8 mouse cellular contexts compared by ENCODE assay signal in the genomic region with DNA sequence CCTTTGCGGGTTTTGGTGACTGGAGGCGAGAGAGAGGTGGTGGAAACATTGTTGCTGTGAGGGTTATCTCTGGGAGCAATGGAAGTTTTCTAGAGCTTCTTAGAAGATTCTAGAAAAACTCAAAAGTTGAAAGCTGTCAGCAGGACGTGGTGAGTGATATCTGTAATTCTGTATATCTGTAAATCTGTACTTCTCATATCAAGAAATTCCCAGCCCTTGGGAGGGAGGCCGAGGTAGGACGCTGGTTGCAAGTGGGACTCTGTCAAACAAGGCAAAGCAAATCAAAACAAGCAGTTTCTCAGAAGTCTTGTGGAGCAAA. TPM values are rescaled to one million over a fixed set of nuclear protein-coding genes. Genes with fewer than 3 reads are reported as not detected.
DNase-seq lines count a peak whose midpoint lies in the region; ATAC-seq lines count a peak whose summit lies in the region.

No protein-coding gene starts in this region.

- H3K4me3 ChIP-seq in megakaryocyte, embryonic 14.5 days (replicated peaks): peak overlapping the region; percentile 96
- peak overlapping the region; percentile 88 for H3K4me3 ChIP-seq in embryonic facial prominence, embryonic 15.5 days (replicated peaks)
- H3K4me3 ChIP-seq in limb, embryonic 15.5 days: peak overlapping the region; percentile 89
- peak overlapping the region; percentile 74 for H3K4me3 ChIP-seq in stomach, embryonic 14.5 days (ENCODE audit: low read depth, low read length)

- H3K27ac ChIP-seq in embryonic facial prominence, embryonic 15.5 days (replicated peaks): peak overlapping the region; percentile 94
- H3K27ac ChIP-seq in limb, embryonic 15.5 days: peak overlapping the region; percentile 95
- peak overlapping the region; percentile 93; the same call in 1 of the 2 replicates for H3K27ac ChIP-seq in stomach, embryonic 14.5 days (ENCODE audit: low read length)

- H3K36me3 ChIP-seq in megakaryocyte, embryonic 14.5 days (replicated peaks; ENCODE audit: low read length): peaks cover 24% of the 10 kb centered on the region
- peaks cover 19% of the 10 kb centered on the region for H3K36me3 ChIP-seq in embryonic facial prominence, embryonic 15.5 days
- peaks cover 22% of the 10 kb centered on the region for H3K36me3 ChIP-seq in limb, embryonic 15.5 days
- H3K36me3 ChIP-seq in stomach, embryonic 14.5 days (ENCODE audit: control insufficient read depth, insufficient read depth, low read length): peaks cover 15% of the 10 kb centered on the region

- no peaks in the 10 kb centered on the region for H3K9me3 ChIP-seq in megakaryocyte, embryonic 14.5 days
- no peaks in the 10 kb centered on the region for H3K9me3 ChIP-seq in embryonic facial prominence, embryonic 15.5 days (replicated peaks)
- H3K9me3 ChIP-seq in limb, embryonic 15.5 days: no peaks in the 10 kb centered on the region
- no peaks in the 10 kb centered on the region for H3K9me3 ChIP-seq in stomach, embryonic 14.5 days (ENCODE audit: control insufficient read depth, low read depth, low read length)

- H3K27me3 ChIP-seq in megakaryocyte, embryonic 14.5 days (replicated peaks): no peaks in the 10 kb centered on the region
- no peaks in the 10 kb centered on the region for H3K27me3 ChIP-seq in embryonic facial prominence, embryonic 15.5 days
- no peaks in the 10 kb centered on the region for H3K27me3 ChIP-seq in limb, embryonic 15.5 days
- no peaks in the 10 kb centered on the region for H3K27me3 ChIP-seq in stomach, embryonic 14.5 days (ENCODE audit: control insufficient read depth, insufficient read depth, low read length)

- peak overlapping the region; percentile 93 for H3K9ac ChIP-seq in embryonic facial prominence, embryonic 15.5 days
- H3K9ac ChIP-seq in limb, embryonic 15.5 days: peak overlapping the region; percentile 95
- H3K9ac ChIP-seq in stomach, embryonic 14.5 days (replicated peaks; ENCODE audit: low read depth, low read length): peak overlapping the region; percentile 96

- ATAC-seq in megakaryocyte, adult 5-6 weeks (ENCODE audit: poor library complexity, severe bottlenecking): no peak
- no peak for ATAC-seq in embryonic facial prominence, embryonic 15.5 days (ENCODE audit: insufficient number of reproducible peaks, low FRiP score, low TSS enrichment, low read depth)
- ATAC-seq in limb, embryonic 15.5 days (ENCODE audit: insufficient number of reproducible peaks, low FRiP score, low TSS enrichment, low read depth): no peak
- ATAC-seq in stomach, embryonic 14.5 days (ENCODE audit: insufficient number of reproducible peaks, insufficient read depth, low FRiP score, low read depth): no peak
- no peak for ATAC-seq in erythroid progenitor cell, adult 5-6 weeks (replicated peaks; ENCODE audit: low FRiP score, poor library complexity, severe bottlenecking)

- H3K4me2 ChIP-seq in embryonic facial prominence, embryonic 15.5 days (replicated peaks): peak overlapping the region; percentile 65
- peak overlapping the region; percentile 69 for H3K4me2 ChIP-seq in limb, embryonic 15.5 days
- peak overlapping the region; percentile 59 for H3K4me2 ChIP-seq in stomach, embryonic 14.5 days (replicated peaks; ENCODE audit: low read depth, low read length)

- DNase-seq in gastrocnemius, postnatal 4 days (ENCODE audit: low spot score in 2 of 2): no peak
- no peak for DNase-seq in right cerebral cortex, postnatal 10 days (ENCODE audit: low spot score in 2 of 2)

- WGBS in embryonic facial prominence, embryonic 15.5 days: 2% methylated on average over 5 of the region's 5 CpGs
- WGBS in limb, embryonic 15.5 days: 1% methylated on average over 5 of the region's 5 CpGs
- WGBS in stomach, embryonic 14.5 days: 1% methylated on average over 5 of the region's 5 CpGs

- peaks cover 45% of the 10 kb centered on the region for H3K4me1 ChIP-seq in megakaryocyte, embryonic 14.5 days
- peaks cover 6% of the 10 kb centered on the region; the same call in 1 of the 2 replicates for H3K4me1 ChIP-seq in embryonic facial prominence, embryonic 15.5 days
- H3K4me1 ChIP-seq in limb, embryonic 15.5 days: peaks cover 10% of the 10 kb centered on the region; the same call in 1 of the 2 replicates
- 0 out of 2 replicates have a peak, but pooled peaks cover 3% of the 10 kb centered on the region for H3K4me1 ChIP-seq in stomach, embryonic 14.5 days (ENCODE audit: control insufficient read depth, insufficient read depth, low read length)

RNA-seq across cellular contexts. Expression of a gene that starts 1.4 kb away (rescaled TPM):
- polyA plus RNA-seq in megakaryocyte, embryonic 14.5 days (2012; ENCODE audit: insufficient read depth, low replicate concordance): 3.7 and 183 TPM in 2 replicates
- total RNA-seq in megakaryocyte, adult 5-6 weeks (2015): 88.7 and 117 TPM in 2 replicates
- 250 and 285 TPM in 2 replicates for total RNA-seq in megakaryocyte, adult 5-6 weeks (2017)
- polyA plus RNA-seq in embryonic facial prominence, embryonic 15.5 days (2015; fragmentation: Nextera tagmentation; extraction: Ambion mirVana): 173 and 175 TPM in 2 replicates
- polyA plus RNA-seq in limb, embryonic 15.5 days (2015; fragmentation: Nextera tagmentation; extraction: Ambion mirVana): 167 and 177 TPM in 2 replicates
- polyA plus RNA-seq in stomach, embryonic 14.5 days (2014; fragmentation: Nextera tagmentation; extraction: Ambion mirVana): 54.2 and 61.7 TPM in 2 replicates
- 100 to 1,000 TPM; 125 to 126 TPM for total RNA-seq in gastrocnemius, postnatal 4 days (2021)
- total RNA-seq in erythroid progenitor cell, adult 5-6 weeks (2015; ENCODE audit: low replicate concordance): 153 and 197 TPM in 2 replicates
- 541 and 717 TPM in 2 replicates for total RNA-seq in erythroid progenitor cell, adult 5-6 weeks (2017; ENCODE audit: low replicate concordance)

RNA-seq across cellular contexts. Expression of a gene that starts 25.9 kb away (rescaled TPM):
- not detected in 2 replicates for polyA plus RNA-seq in megakaryocyte, embryonic 14.5 days (2012; ENCODE audit: insufficient read depth, low replicate concordance)
- total RNA-seq in megakaryocyte, adult 5-6 weeks (2015): not detected in 2 replicates
- not detected in 2 replicates for total RNA-seq in megakaryocyte, adult 5-6 weeks (2017)
- polyA plus RNA-seq in embryonic facial prominence, embryonic 15.5 days (2015; fragmentation: Nextera tagmentation; extraction: Ambion mirVana): 1.6 and 2.0 TPM in 2 replicates
- 5.6 and 8.9 TPM in 2 replicates for polyA plus RNA-seq in limb, embryonic 15.5 days (2015; fragmentation: Nextera tagmentation; extraction: Ambion mirVana)
- polyA plus RNA-seq in stomach, embryonic 14.5 days (2014; fragmentation: Nextera tagmentation; extraction: Ambion mirVana): 2.9 and 3.3 TPM in 2 replicates
- 10 to 100 TPM; 27.0 to 27.2 TPM for total RNA-seq in gastrocnemius, postnatal 4 days (2021)
- not detected in 2 replicates for total RNA-seq in erythroid progenitor cell, adult 5-6 weeks (2015; ENCODE audit: low replicate concordance)
- total RNA-seq in erythroid progenitor cell, adult 5-6 weeks (2017; ENCODE audit: low replicate concordance): not detected in 2 replicates

RNA-seq across cellular contexts. Expression of a gene that starts 36.7 kb away (rescaled TPM):
- polyA plus RNA-seq in megakaryocyte, embryonic 14.5 days (2012; ENCODE audit: insufficient read depth, low replicate concordance): 39.8 and 61.7 TPM in 2 replicates
- total RNA-seq in megakaryocyte, adult 5-6 weeks (2015): 28.3 and 31.4 TPM in 2 replicates
- total RNA-seq in megakaryocyte, adult 5-6 weeks (2017): 38.9 and 39.2 TPM in 2 replicates
- polyA plus RNA-seq in embryonic facial prominence, embryonic 15.5 days (2015; fragmentation: Nextera tagmentation; extraction: Ambion mirVana): 30.1 and 34.6 TPM in 2 replicates
- polyA plus RNA-seq in limb, embryonic 15.5 days (2015; fragmentation: Nextera tagmentation; extraction: Ambion mirVana): 30.2 and 35.9 TPM in 2 replicates
- 32.7 and 40.2 TPM in 2 replicates for polyA plus RNA-seq in stomach, embryonic 14.5 days (2014; fragmentation: Nextera tagmentation; extraction: Ambion mirVana)
- total RNA-seq in gastrocnemius, postnatal 4 days (2021): 10 to 100 TPM; 91.3 to 95.8 TPM
- total RNA-seq in erythroid progenitor cell, adult 5-6 weeks (2015; ENCODE audit: low replicate concordance): 7.6 and 8.0 TPM in 2 replicates
- 9.6 and 14.6 TPM in 2 replicates for total RNA-seq in erythroid progenitor cell, adult 5-6 weeks (2017; ENCODE audit: low replicate concordance)

RNA-seq across cellular contexts. Expression of a gene that starts 38.6 kb away (rescaled TPM):
- polyA plus RNA-seq in megakaryocyte, embryonic 14.5 days (2012; ENCODE audit: insufficient read depth, low replicate concordance): 0.30 TPM in 1 of 2 replicates, not detected in the other
- 88.2 and 97.9 TPM in 2 replicates for total RNA-seq in megakaryocyte, adult 5-6 weeks (2015)
- 114 and 117 TPM in 2 replicates for total RNA-seq in megakaryocyte, adult 5-6 weeks (2017)
- polyA plus RNA-seq in embryonic facial prominence, embryonic 15.5 days (2015; fragmentation: Nextera tagmentation; extraction: Ambion mirVana): 22.1 and 24.1 TPM in 2 replicates
- 24.9 and 26.4 TPM in 2 replicates for polyA plus RNA-seq in limb, embryonic 15.5 days (2015; fragmentation: Nextera tagmentation; extraction: Ambion mirVana)
- 26.7 and 28.0 TPM in 2 replicates for polyA plus RNA-seq in stomach, embryonic 14.5 days (2014; fragmentation: Nextera tagmentation; extraction: Ambion mirVana)
- 10 to 100 TPM; 14.4 to 26.0 TPM for total RNA-seq in gastrocnemius, postnatal 4 days (2021)
- total RNA-seq in erythroid progenitor cell, adult 5-6 weeks (2015; ENCODE audit: low replicate concordance): 8.8 and 10.1 TPM in 2 replicates
- 5.8 and 26.0 TPM in 2 replicates for total RNA-seq in erythroid progenitor cell, adult 5-6 weeks (2017; ENCODE audit: low replicate concordance)

RNA-seq across cellular contexts. Expression of a gene that starts 48.4 kb away (rescaled TPM):
- polyA plus RNA-seq in megakaryocyte, embryonic 14.5 days (2012; ENCODE audit: insufficient read depth, low replicate concordance): 10.4 and 16.9 TPM in 2 replicates
- 1.0 and 1.2 TPM in 2 replicates for total RNA-seq in megakaryocyte, adult 5-6 weeks (2015)
- total RNA-seq in megakaryocyte, adult 5-6 weeks (2017): 0.85 and 1.6 TPM in 2 replicates
- 7.7 and 8.2 TPM in 2 replicates for polyA plus RNA-seq in embryonic facial prominence, embryonic 15.5 days (2015; fragmentation: Nextera tagmentation; extraction: Ambion mirVana)
- 11.9 and 13.6 TPM in 2 replicates for polyA plus RNA-seq in limb, embryonic 15.5 days (2015; fragmentation: Nextera tagmentation; extraction: Ambion mirVana)
- 5.3 and 5.6 TPM in 2 replicates for polyA plus RNA-seq in stomach, embryonic 14.5 days (2014; fragmentation: Nextera tagmentation; extraction: Ambion mirVana)
- total RNA-seq in gastrocnemius, postnatal 4 days (2021): 1 to 10 TPM; 1.0 to 1.6 TPM
- not detected in 2 replicates for total RNA-seq in erythroid progenitor cell, adult 5-6 weeks (2015; ENCODE audit: low replicate concordance)
- 1.8 TPM in 1 of 2 replicates, not detected in the other for total RNA-seq in erythroid progenitor cell, adult 5-6 weeks (2017; ENCODE audit: low replicate concordance)
